Mouse (Mus musculus) liver, postnatal 0 days (tissue): ENCODE measurements around the gene Atxn3.

Experiments used
- CTCF ChIP-seq: sonication (generic); IDR thresholded peaks from 2 replicates; pipeline ENCODE4 v1.5.1; 2016; ENCODE audit warnings: antibody characterized with exemption, low read depth
- EP300 ChIP-seq: IDR thresholded peaks from 2 replicates; pipeline ENCODE4 v1.6.1; 2016; ENCODE audit warnings: antibody characterized with exemption, low read depth, mild to moderate bottlenecking

DNA sequence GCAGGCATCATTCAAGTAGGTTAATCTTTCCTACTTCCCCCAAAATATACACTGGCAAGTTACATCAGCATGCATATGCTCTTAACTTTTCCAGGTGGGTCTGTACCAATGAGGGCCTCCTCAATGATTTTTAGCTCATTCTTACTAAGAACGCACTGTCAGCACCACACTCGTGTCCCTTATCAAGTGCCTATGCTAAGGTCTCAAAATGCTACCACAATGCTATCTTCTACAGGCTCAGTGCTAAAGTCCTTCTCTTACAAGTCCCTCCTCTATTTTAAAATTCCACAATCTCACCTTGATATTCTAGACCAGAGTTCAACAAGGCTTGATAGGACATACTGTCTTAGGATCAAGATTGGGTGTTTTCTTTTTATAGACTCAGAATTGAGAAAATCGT, 53.9 kb downstream of the Atxn3 start:
- TF ChIP-seq EP300, result no peak
- no peak for TF ChIP-seq CTCF
